Mouse (Mus musculus) stomach, embryonic 14.5 days (tissue): ENCODE results near the gene Olfr373. TPM values are rescaled to one million over a fixed set of nuclear protein-coding genes. Genes with fewer than 3 reads are reported as not detected.

Experiments
- ATAC-seq: fragments of 200-750 bp; cut with Nextera tagmentation; 2 replicates; pipeline ENCODE4 v1.8.0; 2017; ENCODE audit warnings: low read depth, moderate TSS enrichment; ENCODE audit not compliant: insufficient number of reproducible peaks, insufficient read depth, low FRiP score
- H3K27ac ChIP-seq: fragments of 300-500 bp; sonication (generic); 2 replicates; pipeline ENCODE4 v1.5.1; 2014; ENCODE audit warnings: mild to moderate bottlenecking, low read length, moderate library complexity, mixed read lengths
- H3K27me3 ChIP-seq: fragments of 300-500 bp; sonication (generic); 2 replicates; pipeline ENCODE4 v1.6.1; 2014; ENCODE audit warnings: low read length, control low read depth, mixed read lengths; ENCODE audit not compliant: control insufficient read depth, insufficient read depth
- H3K36me3 ChIP-seq: fragments of 300-500 bp; sonication (generic); 2 replicates; pipeline ENCODE4 v1.6.1; 2014; ENCODE audit warnings: mild to moderate bottlenecking, control low read depth, low read length, moderate library complexity, mixed read lengths; ENCODE audit not compliant: control insufficient read depth, insufficient read depth
- H3K4me1 ChIP-seq: fragments of 300-500 bp; sonication (generic); 2 replicates; pipeline ENCODE4 v1.6.1; 2014; ENCODE audit warnings: low read length, control low read depth, mixed read lengths; ENCODE audit not compliant: control insufficient read depth, insufficient read depth
- H3K4me2 ChIP-seq: fragments of 300-500 bp; sonication (generic); replicated peaks from 2 replicates; pipeline ENCODE4 v1.6.1; 2014; ENCODE audit warnings: low read depth, low read length, control low read depth
- H3K4me3 ChIP-seq: fragments of 300-500 bp; sonication (generic); 2 replicates; pipeline ENCODE4 v1.5.1; 2014; ENCODE audit warnings: low read depth, low read length, control low read depth
- H3K9ac ChIP-seq: fragments of 300-500 bp; sonication (generic); replicated peaks from 2 replicates; pipeline ENCODE4 v1.6.1; 2014; ENCODE audit warnings: low read depth, mild to moderate bottlenecking, control low read depth, low read length, moderate library complexity, mixed read lengths
- H3K9me3 ChIP-seq: fragments of 300-500 bp; sonication (generic); 2 replicates; pipeline ENCODE4 v1.6.1; 2016; ENCODE audit warnings: low read depth, low read length, control low read depth; ENCODE audit not compliant: control insufficient read depth
- WGBS: fragments of 180-500 bp; shearing (Covaris S2); extraction: QIAGEN DNeasy Blood & Tissue Kit; methylation state at CpG from one replicate; pipeline ENCODE4 v1.1.7; 2014; 5-methylcytosine and 5-hydroxymethylcytosine counted together
- polyA plus RNA-seq: library from polyadenylated mRNA; unstranded; fragments of >200 nt; fragmentation: Nextera tagmentation; extraction: Ambion mirVana; gene quantifications from 2 replicates; pipeline ENCODE4 v1.2.1, GENCODE M21; 2014

The Olfr373 gene
- polyA plus RNA-seq, 1 experiment from 2014 or later: 0.07 TPM

DNA sequence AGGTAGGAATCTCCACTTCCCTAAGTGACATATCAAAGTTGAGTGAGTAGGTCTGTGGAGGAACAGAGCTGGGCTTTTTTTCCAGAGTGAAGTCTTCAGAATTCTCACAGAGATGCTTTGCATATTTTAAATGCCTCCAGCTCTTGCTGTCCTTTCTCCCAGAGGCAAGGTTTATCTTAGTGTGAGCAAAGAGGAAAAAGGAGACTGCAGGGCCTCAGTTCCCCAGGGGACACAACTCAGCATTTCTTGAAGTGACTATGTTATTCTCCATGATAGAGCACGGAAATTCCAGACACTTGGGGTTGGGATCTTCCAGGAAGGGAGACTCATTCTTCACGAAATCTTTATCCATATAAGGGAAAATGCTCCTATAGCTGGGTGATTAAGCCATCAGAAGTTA lies 64.3 kb downstream of the Olfr373 start:
- no peaks in the 10 kb centered on the region for H3K4me1 ChIP-seq
- ATAC-seq: no peak
- no peaks in the 10 kb centered on the region for H3K9me3 ChIP-seq
- 66% methylated on average over 2 of the region's 2 CpGs for WGBS
- H3K27ac ChIP-seq: no peak overlapping the region
- no peak overlapping the region for H3K9ac ChIP-seq
- no peak overlapping the region for H3K4me2 ChIP-seq
- H3K27me3 ChIP-seq: no peaks in the 10 kb centered on the region
- H3K4me3 ChIP-seq: no peak overlapping the region
- peaks cover 93% of the 10 kb centered on the region for H3K36me3 ChIP-seq

- H3K9ac ChIP-seq: no peak overlapping the region
- no peak overlapping the region for H3K4me2 ChIP-seq
- H3K9me3 ChIP-seq: no peaks in the 10 kb centered on the region
- no peak overlapping the region for H3K4me3 ChIP-seq
- H3K36me3 ChIP-seq: peaks cover 81% of the 10 kb centered on the region
- no peak for ATAC-seq
- no peak overlapping the region for H3K27ac ChIP-seq
- WGBS: 88% methylated on average over 1 of the region's 1 CpGs
- no peaks in the 10 kb centered on the region for H3K4me1 ChIP-seq
- no peaks in the 10 kb centered on the region for H3K27me3 ChIP-seq
Measured at GRCm38 (mm10) chr8:72149056-72149455, 66.1 kb downstream of the Olfr373 start.

DNA sequence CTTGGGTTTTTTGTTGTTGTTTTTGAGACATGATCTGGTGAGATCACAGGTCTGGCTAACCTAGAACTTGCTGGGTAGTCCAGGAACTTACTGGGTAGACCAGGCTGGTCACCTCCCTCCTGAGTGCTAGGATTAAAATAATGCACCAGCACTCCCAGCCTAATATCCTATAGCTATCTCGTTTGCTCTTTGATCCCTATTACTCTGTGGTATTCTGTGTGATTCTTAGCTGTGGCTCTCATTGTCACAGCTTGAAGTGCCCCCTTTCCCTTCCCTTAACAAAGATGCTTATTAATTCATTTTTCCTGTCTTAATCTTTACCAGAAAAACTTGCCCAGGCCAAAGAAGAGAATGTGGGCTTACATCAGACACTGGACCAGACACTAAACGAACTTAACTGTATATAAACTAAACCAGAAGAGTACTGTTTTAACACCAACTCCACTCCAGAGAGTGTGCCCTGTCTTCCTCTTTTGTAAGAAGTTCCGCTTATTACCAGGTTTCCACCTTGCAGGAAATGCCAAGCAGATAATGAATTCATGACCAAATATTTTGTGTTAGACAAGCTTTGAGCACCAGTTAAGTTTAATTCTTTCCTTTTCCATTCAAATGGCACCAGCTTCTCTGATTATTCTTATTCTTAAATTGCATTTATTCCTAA lies 68.6 kb downstream of the Olfr373 start:
- peaks cover 58% of the 10 kb centered on the region for H3K36me3 ChIP-seq
- ATAC-seq: no peak
- 82% methylated on average over 3 of the region's 3 CpGs for WGBS

More for the DNA sequence above, 68.6 kb downstream of the Olfr373 start:
- no peaks in the 10 kb centered on the region for H3K27me3 ChIP-seq
- H3K4me2 ChIP-seq: no peak overlapping the region
- no peak overlapping the region for H3K27ac ChIP-seq
- no peaks in the 10 kb centered on the region for H3K4me1 ChIP-seq
- no peak overlapping the region for H3K4me3 ChIP-seq
- no peak overlapping the region for H3K9ac ChIP-seq
- no peaks in the 10 kb centered on the region for H3K9me3 ChIP-seq

Other genes with a start within 250 kb of the Olfr373 start
- 7.1 and 7.3 TPM in 2 replicates for gene Zfp709, start 201.2 kb upstream of the Olfr373 start, polyA plus RNA-seq
- gene Zfp882, start 174.6 kb upstream of the Olfr373 start, polyA plus RNA-seq: 7.3 and 7.4 TPM in 2 replicates
- 27.5 and 29.9 TPM in 2 replicates for gene Zfp617, start 174.5 kb upstream of the Olfr373 start, polyA plus RNA-seq
- gene Zfp961, start 132.1 kb upstream of the Olfr373 start, polyA plus RNA-seq: 22.3 and 27.4 TPM in 2 replicates
- 1.6 and 2.1 TPM in 2 replicates for gene Cyp4f18, start 73.6 kb upstream of the Olfr373 start, polyA plus RNA-seq
- gene Olfr372, start 42.0 kb upstream of the Olfr373 start, polyA plus RNA-seq: not detected in 2 replicates
- 0.06 and 0.13 TPM in 2 replicates for gene Olfr374, start 23.9 kb downstream of the Olfr373 start, polyA plus RNA-seq
- gene Tpm4, start 51.8 kb downstream of the Olfr373 start, polyA plus RNA-seq: 595 and 633 TPM in 2 replicates
- 81.5 and 86.4 TPM in 2 replicates for gene Rab8a, start 78.0 kb downstream of the Olfr373 start, polyA plus RNA-seq
- gene Hsh2d, start 106.5 kb downstream of the Olfr373 start, polyA plus RNA-seq: 1.4 TPM in 2 replicates
- gene Cib3, start 129.7 kb downstream of the Olfr373 start, polyA plus RNA-seq: not detected in 2 replicates
- not detected in 2 replicates for gene Gm11034, start 130.5 kb downstream of the Olfr373 start, polyA plus RNA-seq
- gene Fam32a, start 136.6 kb downstream of the Olfr373 start, polyA plus RNA-seq: 66.9 and 75.5 TPM in 2 replicates
- gene Ap1m1, start 156.8 kb downstream of the Olfr373 start, polyA plus RNA-seq: 101 and 109 TPM in 2 replicates
- 27.2 and 32.7 TPM in 2 replicates for gene Gm10282, start 222.1 kb downstream of the Olfr373 start, polyA plus RNA-seq
- 6.4 and 6.6 TPM in 2 replicates for gene Klf2, start 235.9 kb downstream of the Olfr373 start, polyA plus RNA-seq